ENCODE assay signal across 19 mouse cellular contexts in the genomic region with DNA sequence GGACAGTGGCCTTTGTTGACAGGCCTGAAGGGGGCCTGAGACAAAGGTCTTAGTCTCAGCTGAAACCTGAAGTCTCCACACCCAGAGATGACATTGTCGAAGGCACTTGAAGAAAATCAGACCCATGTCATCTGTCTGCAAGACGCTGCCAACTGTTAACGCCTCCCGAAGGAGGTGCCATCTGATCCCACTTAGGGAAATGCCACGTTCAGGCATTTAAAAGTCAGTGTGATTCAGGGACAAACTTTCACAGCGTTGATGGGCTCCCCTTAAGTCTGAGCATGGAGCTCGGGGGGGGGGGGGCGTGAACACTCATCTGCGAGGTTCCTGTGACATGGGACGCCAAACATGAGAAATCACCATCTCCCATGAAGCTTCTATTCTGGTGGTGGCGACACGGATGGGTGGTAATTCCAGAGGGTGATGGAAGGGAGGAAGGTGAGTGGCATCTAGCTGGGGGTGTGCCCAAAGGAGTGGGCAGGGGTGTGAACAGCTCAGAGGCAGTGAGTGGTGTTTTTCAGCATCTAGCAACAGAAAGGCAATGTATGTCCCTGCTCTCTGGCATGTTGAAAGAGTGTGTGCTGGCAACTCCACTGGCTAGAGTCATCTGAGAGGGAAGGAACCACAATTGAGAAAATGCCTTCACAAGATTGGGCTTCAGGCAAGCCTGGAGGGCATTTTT.
A peak's percentile ranks its signal among the peaks of the same experiment; 100 is the strongest.
DNase-seq lines count a peak whose midpoint lies in the region; ATAC-seq lines count a peak whose summit lies in the region.
"Had no signal": no experiment of that assay in that cellular context is flagged by ENCODE, and none has a peak within 500 bp of the region (broad histone marks: within the 10 kb centered on the region; RNA-seq: fewer than 3 reads in every experiment).

No protein-coding gene starts in this region.

- no peak for ATAC-seq in forebrain, embryonic 12.5 days (ENCODE audit: low FRiP score)
- no peak for ATAC-seq in heart, embryonic 12.5 days (ENCODE audit: insufficient number of reproducible peaks, low FRiP score)
- ATAC-seq in kidney, embryonic 16.5 days (ENCODE audit: low FRiP score, low TSS enrichment) = no peak
- ATAC-seq: intestine, postnatal 0 days; Patski had no signal

- H3K36me3 ChIP-seq in forebrain, embryonic 12.5 days (replicated peaks) = no peaks in the 10 kb centered on the region
- H3K36me3 ChIP-seq in heart, embryonic 12.5 days = no peaks in the 10 kb centered on the region
- no peaks in the 10 kb centered on the region for H3K36me3 ChIP-seq in kidney, embryonic 16.5 days (ENCODE audit: insufficient read depth, low read length)
- H3K36me3 ChIP-seq: heart, embryonic 15.5 days; hindbrain, embryonic 12.5 days; liver, embryonic 13.5 days; neural tube, embryonic 13.5 days had no signal

- peak; percentile 21 for DNase-seq in layer of hippocampus, adult 11-12 months (ENCODE audit: low spot score)
- DNase-seq in layer of hippocampus, postnatal 25 days (ENCODE audit: extremely low spot score in 1 of 2, low spot score in 1 of 2) = no peak
- DNase-seq in frontal cortex, postnatal 36 days (ENCODE audit: low spot score in 2 of 2) = peak; percentile 44 to 73
- peak; percentile 40 to 62 for DNase-seq in right cerebral cortex, postnatal 10 days (ENCODE audit: low spot score in 2 of 2)
- DNase-seq in thymus, postnatal 4 days = no peak
- DNase-seq: cerebellum, adult 8-10 months; embryo, embryonic 11 days; kidney, postnatal 14 days; liver, embryonic 13.5 days; thymus, postnatal 36 days had no signal

- H3K9ac ChIP-seq in forebrain, embryonic 12.5 days = no peak overlapping the region
- no peak overlapping the region for H3K9ac ChIP-seq in heart, embryonic 12.5 days
- H3K9ac ChIP-seq in kidney, embryonic 16.5 days (replicated peaks; ENCODE audit: low read length) = no peak overlapping the region
- H3K9ac ChIP-seq: heart, embryonic 15.5 days; hindbrain, embryonic 12.5 days; liver, embryonic 13.5 days; neural tube, embryonic 13.5 days had no signal

- 0 out of 2 replicates have a peak overlapping the region, but pooled peaks have one; percentile 31 for H3K27ac ChIP-seq in forebrain, embryonic 12.5 days
- no peak overlapping the region for H3K27ac ChIP-seq in heart, embryonic 12.5 days (ENCODE audit: poor library complexity, severe bottlenecking)
- H3K27ac ChIP-seq in kidney, embryonic 16.5 days (ENCODE audit: low read length) = no peak overlapping the region
- H3K27ac ChIP-seq: heart, embryonic 15.5 days; hindbrain, embryonic 12.5 days; liver, embryonic 13.5 days; stomach, postnatal 0 days had no signal

- no peaks in the 10 kb centered on the region for H3K27me3 ChIP-seq in forebrain, embryonic 12.5 days
- no peaks in the 10 kb centered on the region for H3K27me3 ChIP-seq in heart, embryonic 12.5 days (replicated peaks)
- no peaks in the 10 kb centered on the region for H3K27me3 ChIP-seq in kidney, embryonic 16.5 days (ENCODE audit: insufficient read depth, low read length)
- H3K27me3 ChIP-seq: hindbrain, embryonic 12.5 days; liver, embryonic 13.5 days; neural tube, embryonic 13.5 days; Patski had no signal

- 72% methylated on average over 12 of the region's 12 CpGs for WGBS in forebrain, embryonic 12.5 days
- 32% methylated on average over 12 of the region's 12 CpGs for WGBS in heart, embryonic 12.5 days
- WGBS in kidney, embryonic 16.5 days = 53% methylated on average over 12 of the region's 12 CpGs

- H3K4me2 ChIP-seq in forebrain, embryonic 12.5 days = no peak overlapping the region
- H3K4me2 ChIP-seq in heart, embryonic 12.5 days = no peak overlapping the region
- H3K4me2 ChIP-seq in kidney, embryonic 16.5 days (replicated peaks; ENCODE audit: low read depth, low read length) = no peak overlapping the region
- H3K4me2 ChIP-seq: heart, embryonic 15.5 days; hindbrain, embryonic 12.5 days; liver, embryonic 13.5 days; neural tube, embryonic 13.5 days had no signal

- no peak overlapping the region for H3K4me3 ChIP-seq in forebrain, embryonic 12.5 days (replicated peaks)
- H3K4me3 ChIP-seq in heart, embryonic 12.5 days = no peak overlapping the region
- H3K4me3 ChIP-seq in kidney, embryonic 16.5 days (ENCODE audit: low read length) = no peak overlapping the region
- H3K4me3 ChIP-seq: heart, embryonic 15.5 days; hindbrain, embryonic 12.5 days; liver, embryonic 13.5 days; neural tube, embryonic 13.5 days had no signal

- no peaks in the 10 kb centered on the region for H3K9me3 ChIP-seq in forebrain, embryonic 12.5 days
- H3K9me3 ChIP-seq in heart, embryonic 12.5 days (replicated peaks) = no peaks in the 10 kb centered on the region
- no peaks in the 10 kb centered on the region for H3K9me3 ChIP-seq in kidney, embryonic 16.5 days (ENCODE audit: low read length)
- H3K9me3 ChIP-seq: heart, embryonic 15.5 days; hindbrain, embryonic 12.5 days; liver, embryonic 13.5 days; neural tube, embryonic 13.5 days had no signal

- peaks cover 10% of the 10 kb centered on the region for H3K4me1 ChIP-seq in forebrain, embryonic 12.5 days
- H3K4me1 ChIP-seq in heart, embryonic 12.5 days (replicated peaks) = peaks cover 6% of the 10 kb centered on the region
- no peaks in the 10 kb centered on the region for H3K4me1 ChIP-seq in kidney, embryonic 16.5 days (ENCODE audit: insufficient read depth, low read length)
- H3K4me1 ChIP-seq: heart, embryonic 15.5 days; liver, embryonic 13.5 days had no signal

Comparison
In these comparisons a context has a peak if more than half of its experiments do, and no peak if none do; other contexts are left out.
1. DNase-seq: peak in layer of hippocampus, adult 11-12 months (single experiment), frontal cortex, postnatal 36 days (2 of 2) and right cerebral cortex, postnatal 10 days (2 of 2); none in layer of hippocampus, postnatal 25 days (0 of 2) and thymus, postnatal 4 days (single experiment).